Mouse (Mus musculus) embryonic facial prominence, embryonic 12.5 days (tissue): ENCODE measurements around the gene Cope. TPM values are rescaled to one million over a fixed set of nuclear protein-coding genes. Genes with fewer than 3 reads are reported as not detected.
A peak's percentile ranks its signal among the peaks of the same experiment; 100 is the strongest.

Experiments
- ATAC-seq: fragments of 200-750 bp; cut with Nextera tagmentation; 2 replicates; pipeline ENCODE4 v1.8.0; 2017; ENCODE audit not compliant: insufficient number of reproducible peaks, insufficient read depth, low FRiP score, low TSS enrichment
- H3K27ac ChIP-seq: fragments of 300-500 bp; sonication (generic); 2 replicates; pipeline ENCODE4 v1.5.1; 2016; ENCODE audit warnings: mild to moderate bottlenecking
- H3K27me3 ChIP-seq: fragments of 300-500 bp; sonication (generic); 2 replicates; pipeline ENCODE4 v1.6.1; 2016; ENCODE audit warnings: mild to moderate bottlenecking, moderate library complexity
- H3K36me3 ChIP-seq: fragments of 300-500 bp; sonication (generic); 2 replicates; pipeline ENCODE4 v1.6.1; 2016; ENCODE audit warnings: mild to moderate bottlenecking
- H3K4me1 ChIP-seq: fragments of 300-500 bp; sonication (generic); 2 replicates; pipeline ENCODE4 v1.6.1; 2016
- H3K4me2 ChIP-seq: fragments of 300-500 bp; sonication (generic); replicated peaks from 2 replicates; pipeline ENCODE4 v1.6.1; 2016; ENCODE audit warnings: mild to moderate bottlenecking, moderate library complexity
- H3K4me3 ChIP-seq: fragments of 300-500 bp; sonication (generic); 2 replicates; pipeline ENCODE4 v1.5.1; 2016; ENCODE audit warnings: mild to moderate bottlenecking
- H3K9ac ChIP-seq: fragments of 300-500 bp; sonication (generic); 2 replicates; pipeline ENCODE4 v1.6.1; 2016; ENCODE audit warnings: mild to moderate bottlenecking, moderate library complexity
- H3K9me3 ChIP-seq: fragments of 300-500 bp; sonication (generic); 2 replicates; pipeline ENCODE4 v1.6.1; 2016; ENCODE audit warnings: mild to moderate bottlenecking, moderate library complexity
- WGBS: fragments of 180-500 bp; shearing (Covaris S2); methylation state at CpG from one replicate; pipeline ENCODE4 v1.1.7; 2016; 5-methylcytosine and 5-hydroxymethylcytosine counted together
- polyA plus RNA-seq: library from polyadenylated mRNA; unstranded; fragments of >200 nt; fragmentation: Nextera tagmentation; extraction: Ambion mirVana; gene quantifications from 2 replicates; pipeline ENCODE4 v1.2.1, GENCODE M21; 2016

Gene Cope
- polyA plus RNA-seq, 1 experiment from 2014 or later: 267 TPM

- no peak overlapping the region for H3K27ac ChIP-seq
- peaks cover 34% of the 10 kb centered on the region for H3K4me1 ChIP-seq
These were observed 49.7 kb downstream of the Cope start for GRCm38 (mm10) chr8:70352000-70352384.

GRCm38 (mm10) chr8:70352657-70353151, 50.4 kb downstream of the Cope start:
- 1% methylated on average over 61 of the region's 64 CpGs for WGBS
- peak; percentile 13; the same call in 1 of the 2 replicates for ATAC-seq
- Histone ChIP-seq H3K4me3 (peak overlapping the region; percentile 100), H3K4me2 (peak overlapping the region; percentile 93), H3K36me3 (peaks cover 22% of the 10 kb centered on the region), H3K9me3 (no peaks in the 10 kb centered on the region), H3K27me3 (no peaks in the 10 kb centered on the region), H3K4me1 (peaks cover 34% of the 10 kb centered on the region), H3K9ac (peak overlapping the region; percentile 99), H3K27ac (peak overlapping the region; percentile 88)

More at GRCm38 (mm10) chr8:70352000-70352384, 49.7 kb downstream of the Cope start:
- Histone ChIP-seq H3K4me2 (peak overlapping the region; percentile 93), H3K9me3 (no peaks in the 10 kb centered on the region), H3K36me3 (peaks cover 22% of the 10 kb centered on the region), H3K4me3 (peak overlapping the region; percentile 100), H3K9ac (peak overlapping the region; percentile 99), H3K27me3 (no peaks in the 10 kb centered on the region)
- ATAC-seq: no peak
- 24% methylated on average over 3 of the region's 3 CpGs for WGBS

GRCm38 (mm10) chr8:70353194-70353817, 51.0 kb downstream of the Cope start, which contains the start of gene Upf1:
TSS of gene Upf1 (minus strand) at chr8:70353278.
- Histone ChIP-seq H3K9ac (peak within 1 kb of the TSS; percentile 99), H3K36me3 (peaks cover 22% of the 10 kb centered on the region), H3K4me1 (peaks cover 34% of the 10 kb centered on the region), H3K4me2 (peak within 1 kb of the TSS; percentile 93), H3K27me3 (no peaks in the 10 kb centered on the region), H3K4me3 (peak within 1 kb of the TSS; percentile 100), H3K27ac (peak within 1 kb of the TSS; percentile 88), H3K9me3 (no peaks in the 10 kb centered on the region)
- ATAC-seq: peak; percentile 73
- under 1% methylated on average over 64 of the region's 69 CpGs for WGBS

- H3K9me3 ChIP-seq: no peaks in the 10 kb centered on the region
- H3K4me3 ChIP-seq: peak overlapping the region; percentile 100
- H3K27ac ChIP-seq: peak overlapping the region; percentile 88
- peak overlapping the region; percentile 93 for H3K4me2 ChIP-seq
- no peak for ATAC-seq
- no peaks in the 10 kb centered on the region for H3K27me3 ChIP-seq
- peaks cover 15% of the 10 kb centered on the region for H3K36me3 ChIP-seq
- H3K9ac ChIP-seq: peak overlapping the region; percentile 99
- H3K4me1 ChIP-seq: peaks cover 34% of the 10 kb centered on the region
- 60% methylated on average over 4 of the region's 4 CpGs for WGBS
These were observed 51.7 kb downstream of the Cope start for GRCm38 (mm10) chr8:70354004-70354403.

GRCm38 (mm10) chr8:70356111-70356510, 53.8 kb downstream of the Cope start:
- no peak for ATAC-seq
- Histone ChIP-seq H3K9me3 (no peaks in the 10 kb centered on the region), H3K4me3 (no peak overlapping the region), H3K4me1 (peaks cover 18% of the 10 kb centered on the region), H3K36me3 (no peaks in the 10 kb centered on the region), H3K4me2 (no peak overlapping the region), H3K27ac (no peak overlapping the region), H3K9ac (no peak overlapping the region), H3K27me3 (no peaks in the 10 kb centered on the region)
- 92% methylated on average over 1 of the region's 1 CpGs for WGBS

GRCm38 (mm10) chr8:70359411-70359810, 57.1 kb downstream of the Cope start:
- no peak overlapping the region for H3K9ac ChIP-seq
- no peaks in the 10 kb centered on the region for H3K9me3 ChIP-seq
- H3K4me1 ChIP-seq: no peaks in the 10 kb centered on the region
- no peaks in the 10 kb centered on the region for H3K36me3 ChIP-seq
- H3K4me2 ChIP-seq: no peak overlapping the region
- H3K27me3 ChIP-seq: no peaks in the 10 kb centered on the region
- H3K4me3 ChIP-seq: no peak overlapping the region
- no peak overlapping the region for H3K27ac ChIP-seq
- 38% methylated on average over 3 of the region's 3 CpGs for WGBS
- ATAC-seq: no peak

- 49% methylated on average over 4 of the region's 4 CpGs for WGBS
- Histone ChIP-seq H3K27ac (no peak overlapping the region), H3K4me1 (no peaks in the 10 kb centered on the region), H3K36me3 (no peaks in the 10 kb centered on the region), H3K9me3 (no peaks in the 10 kb centered on the region), H3K4me2 (no peak overlapping the region), H3K9ac (no peak overlapping the region), H3K27me3 (no peaks in the 10 kb centered on the region), H3K4me3 (no peak overlapping the region)
- no peak for ATAC-seq
These were observed 58.5 kb downstream of the Cope start for GRCm38 (mm10) chr8:70360769-70361168.

GRCm38 (mm10) chr8:70361484-70362032, 59.2 kb downstream of the Cope start:
- Histone ChIP-seq H3K9me3 (no peaks in the 10 kb centered on the region), H3K4me2 (no peak overlapping the region), H3K9ac (no peak overlapping the region), H3K27me3 (no peaks in the 10 kb centered on the region), H3K4me1 (no peaks in the 10 kb centered on the region), H3K4me3 (no peak overlapping the region), H3K27ac (no peak overlapping the region), H3K36me3 (no peaks in the 10 kb centered on the region)
- WGBS: 74% methylated on average over 10 of the region's 10 CpGs
- ATAC-seq: no peak

Other genes starting within 250 kb of the Cope start
- gene Tm6sf2, start 229.6 kb upstream of the Cope start, polyA plus RNA-seq: 0.58 and 1.3 TPM in 2 replicates
- gene Hapln4, start 219.1 kb upstream of the Cope start, polyA plus RNA-seq: 0.04 and 0.06 TPM in 2 replicates
- 4.1 and 6.1 TPM in 2 replicates for gene Ncan, start 181.6 kb upstream of the Cope start, polyA plus RNA-seq
- 24.2 and 25.0 TPM in 2 replicates for gene Nr2c2ap, start 171.2 kb upstream of the Cope start, polyA plus RNA-seq
- 25.8 and 28.3 TPM in 2 replicates for gene Rfxank, start 163.4 kb upstream of the Cope start, polyA plus RNA-seq
- gene Borcs8, start 163.0 kb upstream of the Cope start, polyA plus RNA-seq: 46.5 and 46.7 TPM in 2 replicates
- 1.4 and 1.9 TPM in 2 replicates for gene Mef2b, start 162.8 kb upstream of the Cope start, polyA plus RNA-seq
- gene Tmem161a, start 130.2 kb upstream of the Cope start, polyA plus RNA-seq: 65.9 and 72.0 TPM in 2 replicates
- gene Slc25a42, start 90.2 kb upstream of the Cope start, polyA plus RNA-seq: 4.4 and 4.6 TPM in 2 replicates
- gene Sugp2, start 68.3 kb upstream of the Cope start, polyA plus RNA-seq: 47.5 and 54.0 TPM in 2 replicates
- 28.7 and 33.3 TPM in 2 replicates for gene Armc6, start 68.1 kb upstream of the Cope start, polyA plus RNA-seq
- gene Homer3, start 19.7 kb upstream of the Cope start, polyA plus RNA-seq: 89.4 and 89.6 TPM in 2 replicates
- 54.8 and 58.9 TPM in 2 replicates for gene Ddx49, start within 50 bp of the Cope start, polyA plus RNA-seq
- gene Cers1, start 13.3 kb downstream of the Cope start, polyA plus RNA-seq: 10.0 and 11.1 TPM in 2 replicates
- gene Gdf1, start 27.3 kb downstream of the Cope start, polyA plus RNA-seq: 2.1 and 3.2 TPM in 2 replicates
- 33.7 and 36.0 TPM in 2 replicates for gene Upf1, start 50.8 kb downstream of the Cope start, polyA plus RNA-seq
- gene Comp, start 71.0 kb downstream of the Cope start, polyA plus RNA-seq: 0.61 and 1.4 TPM in 2 replicates
- 22.1 and 24.1 TPM in 2 replicates for gene Crtc1, start 137.1 kb downstream of the Cope start, polyA plus RNA-seq
- gene Klhl26, start 174.4 kb downstream of the Cope start, polyA plus RNA-seq: 27.7 and 29.6 TPM in 2 replicates
- 27.1 and 29.6 TPM in 2 replicates for gene Tmem59l, start 184.8 kb downstream of the Cope start, polyA plus RNA-seq
- 70.1 and 74.4 TPM in 2 replicates for gene Crlf1, start 190.6 kb downstream of the Cope start, polyA plus RNA-seq
- gene Rex1bd, start 204.2 kb downstream of the Cope start, polyA plus RNA-seq: 145 and 146 TPM in 2 replicates
- 863 and 916 TPM in 2 replicates for gene Uba52, start 208.3 kb downstream of the Cope start, polyA plus RNA-seq
- 306 and 327 TPM in 2 replicates for gene Fkbp8, start 225.2 kb downstream of the Cope start, polyA plus RNA-seq
- 53.0 and 54.7 TPM in 2 replicates for gene Kxd1, start 225.4 kb downstream of the Cope start, polyA plus RNA-seq
- gene Ell, start 236.9 kb downstream of the Cope start, polyA plus RNA-seq: 19.1 TPM in 2 replicates